Mouse (Mus musculus): ENCODE measurements at regions not wholly inside any gene's neighbourhood (a gene's known extent, or its start where the extent isn't known, plus 50 kb on each side); places are given as distances from the start of the nearest gene placed in this dataset.

DNA sequence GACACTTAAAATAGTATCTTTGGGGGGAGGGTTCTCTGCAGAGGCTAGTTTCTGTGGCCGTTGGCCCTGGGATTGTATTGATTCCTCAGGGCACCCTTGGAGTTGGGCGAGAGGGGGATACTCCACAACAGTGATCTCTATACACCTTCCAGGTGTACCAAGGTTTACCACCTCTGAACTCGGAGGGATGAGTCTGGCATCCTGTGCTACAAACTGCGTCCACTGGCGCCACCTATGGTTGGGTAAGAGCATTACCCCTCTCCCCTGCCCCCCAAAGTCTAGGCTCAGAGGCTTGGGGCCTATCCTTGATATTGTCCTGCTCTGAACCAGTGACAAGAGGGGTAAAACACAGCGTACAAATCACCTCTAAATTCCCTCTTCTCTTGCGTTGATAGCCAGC is 62.2 kb downstream of the Gm17728 start:
- no peak overlapping the region for H3K4me3 ChIP-seq
- no peak overlapping the region for H3K4me2 ChIP-seq
- no peak for ATAC-seq (ENCODE audit: insufficient number of reproducible peaks, insufficient read depth, low FRiP score, low TSS enrichment, low read depth)
- H3K27me3 ChIP-seq, result no peaks in the 10 kb centered on the region
- no peak overlapping the region for H3K27ac ChIP-seq
- 60% methylated on average over 7 of the region's 7 CpGs for WGBS
- H3K4me1 ChIP-seq, result no peaks in the 10 kb centered on the region
- H3K9ac ChIP-seq, result no peak overlapping the region
- H3K9me3 ChIP-seq, result no peaks in the 10 kb centered on the region
- no peaks in the 10 kb centered on the region for H3K36me3 ChIP-seq

GRCm38 (mm10) chr17:9484566-9484965 is 62.7 kb downstream of the Gm17728 start:
- 73% methylated on average over 12 of the region's 12 CpGs for WGBS
- ATAC-seq (ENCODE audit: insufficient number of reproducible peaks, insufficient read depth, low FRiP score, low TSS enrichment, low read depth), result no peak
- Histone ChIP-seq H3K36me3 (no peaks in the 10 kb centered on the region), H3K9ac (no peak overlapping the region), H3K4me2 (no peak overlapping the region), H3K27ac (no peak overlapping the region), H3K9me3 (no peaks in the 10 kb centered on the region), H3K4me3 (no peak overlapping the region), H3K27me3 (no peaks in the 10 kb centered on the region), H3K4me1 (no peaks in the 10 kb centered on the region)

- H3K27me3 ChIP-seq, result no peaks in the 10 kb centered on the region
- H3K4me2 ChIP-seq, result no peak overlapping the region
- no peaks in the 10 kb centered on the region for H3K4me1 ChIP-seq
- 84% methylated on average over 3 of the region's 3 CpGs for WGBS
- H3K4me3 ChIP-seq, result no peak overlapping the region
- H3K27ac ChIP-seq, result no peak overlapping the region
- no peaks in the 10 kb centered on the region for H3K36me3 ChIP-seq
- ATAC-seq (ENCODE audit: insufficient number of reproducible peaks, insufficient read depth, low FRiP score, low TSS enrichment, low read depth), result no peak
- no peaks in the 10 kb centered on the region for H3K9me3 ChIP-seq
- H3K9ac ChIP-seq, result no peak overlapping the region
Observed at GRCm38 (mm10) chr17:9529340-9529739, 107.5 kb downstream of the Gm17728 start.

DNA sequence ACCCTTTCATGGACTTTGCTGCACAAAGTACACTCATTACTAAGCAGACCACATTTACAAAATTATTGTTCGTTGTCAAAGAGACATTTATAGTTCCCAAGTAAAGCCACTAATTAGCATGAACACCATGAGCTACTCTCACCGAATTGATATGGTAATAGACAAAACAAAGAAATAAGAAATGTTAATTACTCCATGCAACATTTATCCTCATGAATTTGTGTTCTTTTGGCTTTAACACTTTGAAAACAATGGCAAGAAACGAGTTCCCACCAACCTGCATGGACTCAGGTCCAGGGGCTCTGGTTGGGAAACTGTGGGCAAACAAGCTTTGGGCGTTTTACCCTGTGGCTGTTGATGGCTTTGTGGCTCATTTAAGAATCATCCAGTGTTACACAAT is 114.2 kb downstream of the Gm17728 start:
- Histone ChIP-seq H3K4me3 (no peak overlapping the region), H3K36me3 (no peaks in the 10 kb centered on the region), H3K9ac (no peak overlapping the region), H3K4me1 (no peaks in the 10 kb centered on the region), H3K27me3 (no peaks in the 10 kb centered on the region), H3K27ac (no peak overlapping the region), H3K4me2 (no peak overlapping the region), H3K9me3 (no peaks in the 10 kb centered on the region)
- WGBS, result 70% methylated on average over 4 of the region's 4 CpGs
- no peak for ATAC-seq (ENCODE audit: insufficient number of reproducible peaks, insufficient read depth, low FRiP score, low TSS enrichment, low read depth)

DNA sequence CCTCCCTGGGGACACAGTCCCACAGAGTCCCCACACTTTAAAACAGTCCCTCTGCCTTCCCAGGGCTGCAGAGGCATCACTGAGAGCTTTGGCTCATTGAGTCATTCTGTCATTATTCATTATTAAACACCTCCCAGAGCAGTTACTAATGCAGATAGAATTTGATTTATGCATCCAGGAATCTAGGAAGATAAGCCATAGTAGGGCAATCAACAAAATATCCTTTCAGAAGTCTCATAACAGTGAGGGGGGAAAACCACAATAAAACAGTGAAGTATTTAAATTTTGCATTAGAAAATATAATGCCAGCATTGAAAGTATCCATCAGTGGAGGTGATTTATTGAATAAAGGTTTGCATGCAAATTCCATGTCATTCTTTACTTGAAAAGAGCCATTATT is 116.5 kb downstream of the Gm17728 start:
- Histone ChIP-seq H3K27ac (no peak overlapping the region), H3K9ac (no peak overlapping the region), H3K36me3 (no peaks in the 10 kb centered on the region), H3K4me3 (no peak overlapping the region), H3K9me3 (0 out of 2 replicates have a peak, but pooled peaks cover 3% of the 10 kb centered on the region), H3K27me3 (no peaks in the 10 kb centered on the region), H3K4me1 (no peaks in the 10 kb centered on the region), H3K4me2 (no peak overlapping the region)
- no peak for ATAC-seq (ENCODE audit: insufficient number of reproducible peaks, insufficient read depth, low FRiP score, low TSS enrichment, low read depth)

DNA sequence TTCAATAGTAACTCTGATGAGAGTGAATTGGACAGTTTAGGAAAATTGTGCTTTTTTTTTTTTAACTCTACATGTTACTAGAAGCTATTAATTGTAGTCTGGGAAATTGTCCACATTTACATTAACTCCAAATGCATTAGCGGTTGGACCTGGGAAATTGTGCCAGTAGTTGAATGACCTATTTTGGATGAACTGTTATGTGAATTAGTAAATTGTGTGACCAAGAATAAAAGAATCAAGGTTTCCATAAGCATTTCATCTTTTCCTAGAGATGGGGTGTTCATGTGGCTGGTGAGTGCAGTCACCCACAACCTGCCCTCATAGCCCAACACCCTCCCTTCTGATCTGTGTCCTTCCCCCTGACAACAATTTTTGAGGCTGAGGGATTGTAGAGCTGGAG is 118.3 kb downstream of the Gm17728 start:
- no peak overlapping the region for H3K27ac ChIP-seq
- ATAC-seq (ENCODE audit: insufficient number of reproducible peaks, insufficient read depth, low FRiP score, low TSS enrichment, low read depth), result no peak
- no peak overlapping the region for H3K4me3 ChIP-seq
- 96% methylated on average over 1 of the region's 1 CpGs for WGBS
- H3K4me1 ChIP-seq, result no peaks in the 10 kb centered on the region
- no peaks in the 10 kb centered on the region for H3K36me3 ChIP-seq
- no peak overlapping the region for H3K9ac ChIP-seq
- 0 out of 2 replicates have a peak, but pooled peaks cover 3% of the 10 kb centered on the region for H3K9me3 ChIP-seq
- no peak overlapping the region for H3K4me2 ChIP-seq
- no peaks in the 10 kb centered on the region for H3K27me3 ChIP-seq

DNA sequence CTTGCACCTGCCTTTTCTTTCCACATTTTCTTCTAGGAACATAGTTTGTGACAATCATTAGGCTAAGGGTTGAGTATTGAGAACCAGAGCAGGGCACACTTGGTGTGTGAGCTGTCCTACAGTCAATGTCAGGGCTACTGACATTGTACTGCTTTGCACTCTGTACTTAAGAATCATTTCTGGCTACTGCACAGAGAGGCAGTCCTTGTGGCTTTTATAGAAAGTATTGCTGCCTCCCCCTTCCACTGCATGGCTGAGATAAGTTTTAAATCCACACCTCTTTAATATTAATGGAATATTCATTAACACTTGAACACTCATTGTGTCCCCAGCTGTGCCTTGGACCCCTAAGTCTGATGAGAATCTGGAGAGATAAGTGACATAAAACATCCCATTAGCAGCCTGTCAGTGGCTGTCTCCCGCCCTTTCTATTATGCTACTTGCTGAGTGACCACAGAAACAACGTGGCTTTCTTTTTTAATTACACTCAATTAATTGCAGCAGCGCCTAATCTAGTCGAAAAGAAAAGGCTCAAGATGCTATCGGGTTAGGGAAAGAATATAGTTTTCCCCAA is 121.5 kb downstream of the Gm17728 start:
- Histone ChIP-seq H3K4me3 (no peak overlapping the region), H3K27ac (no peak overlapping the region), H3K9ac (no peak overlapping the region), H3K4me1 (no peaks in the 10 kb centered on the region), H3K36me3 (no peaks in the 10 kb centered on the region), H3K9me3 (0 out of 2 replicates have a peak, but pooled peaks cover 3% of the 10 kb centered on the region), H3K27me3 (no peaks in the 10 kb centered on the region), H3K4me2 (no peak overlapping the region)
- no peak for ATAC-seq (ENCODE audit: insufficient number of reproducible peaks, insufficient read depth, low FRiP score, low TSS enrichment, low read depth)
- 83% methylated on average over 5 of the region's 5 CpGs for WGBS

GRCm38 (mm10) chr17:9557544-9557943 is 112.0 kb downstream of the Pabpc6 start:
- Histone ChIP-seq H3K4me1 (no peaks in the 10 kb centered on the region), H3K27ac (no peak overlapping the region), H3K9me3 (no peaks in the 10 kb centered on the region), H3K9ac (no peak overlapping the region), H3K4me2 (no peak overlapping the region), H3K36me3 (no peaks in the 10 kb centered on the region), H3K27me3 (no peaks in the 10 kb centered on the region), H3K4me3 (no peak overlapping the region)
- ATAC-seq (ENCODE audit: insufficient number of reproducible peaks, insufficient read depth, low FRiP score, low TSS enrichment, low read depth), result no peak
- 75% methylated on average over 4 of the region's 4 CpGs for WGBS

DNA sequence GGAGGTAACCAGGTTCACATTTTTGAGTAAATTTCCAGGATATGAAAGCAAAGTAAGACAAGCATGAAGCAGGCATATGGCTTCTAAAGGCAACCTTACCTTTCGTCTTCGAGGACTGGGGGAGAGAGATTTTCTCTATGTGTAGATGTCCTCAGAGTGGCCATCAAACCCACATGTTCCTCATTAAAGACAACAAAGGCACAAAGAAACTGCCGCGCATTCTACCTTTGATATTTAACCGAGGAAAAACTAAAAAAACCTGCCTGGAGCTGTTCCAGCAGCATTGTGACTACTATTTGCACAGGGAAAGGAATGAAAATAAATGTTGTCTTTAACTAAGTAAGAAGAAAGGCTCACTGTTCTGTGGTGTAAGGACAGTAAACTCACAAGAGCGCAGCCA is 102.7 kb downstream of the Pabpc6 start:
- no peaks in the 10 kb centered on the region for H3K36me3 ChIP-seq
- no peak overlapping the region for H3K27ac ChIP-seq
- no peaks in the 10 kb centered on the region for H3K27me3 ChIP-seq
- H3K4me3 ChIP-seq, result no peak overlapping the region
- peak overlapping the region; percentile 24; the same call in 1 of the 2 replicates for H3K4me2 ChIP-seq
- H3K9me3 ChIP-seq, result no peaks in the 10 kb centered on the region
- peaks cover 6% of the 10 kb centered on the region; the same call in 1 of the 2 replicates for H3K4me1 ChIP-seq
- no peak overlapping the region for H3K9ac ChIP-seq
- WGBS, result 22% methylated on average over 6 of the region's 6 CpGs
- no peak for ATAC-seq (ENCODE audit: insufficient number of reproducible peaks, insufficient read depth, low FRiP score, low TSS enrichment, low read depth)

DNA sequence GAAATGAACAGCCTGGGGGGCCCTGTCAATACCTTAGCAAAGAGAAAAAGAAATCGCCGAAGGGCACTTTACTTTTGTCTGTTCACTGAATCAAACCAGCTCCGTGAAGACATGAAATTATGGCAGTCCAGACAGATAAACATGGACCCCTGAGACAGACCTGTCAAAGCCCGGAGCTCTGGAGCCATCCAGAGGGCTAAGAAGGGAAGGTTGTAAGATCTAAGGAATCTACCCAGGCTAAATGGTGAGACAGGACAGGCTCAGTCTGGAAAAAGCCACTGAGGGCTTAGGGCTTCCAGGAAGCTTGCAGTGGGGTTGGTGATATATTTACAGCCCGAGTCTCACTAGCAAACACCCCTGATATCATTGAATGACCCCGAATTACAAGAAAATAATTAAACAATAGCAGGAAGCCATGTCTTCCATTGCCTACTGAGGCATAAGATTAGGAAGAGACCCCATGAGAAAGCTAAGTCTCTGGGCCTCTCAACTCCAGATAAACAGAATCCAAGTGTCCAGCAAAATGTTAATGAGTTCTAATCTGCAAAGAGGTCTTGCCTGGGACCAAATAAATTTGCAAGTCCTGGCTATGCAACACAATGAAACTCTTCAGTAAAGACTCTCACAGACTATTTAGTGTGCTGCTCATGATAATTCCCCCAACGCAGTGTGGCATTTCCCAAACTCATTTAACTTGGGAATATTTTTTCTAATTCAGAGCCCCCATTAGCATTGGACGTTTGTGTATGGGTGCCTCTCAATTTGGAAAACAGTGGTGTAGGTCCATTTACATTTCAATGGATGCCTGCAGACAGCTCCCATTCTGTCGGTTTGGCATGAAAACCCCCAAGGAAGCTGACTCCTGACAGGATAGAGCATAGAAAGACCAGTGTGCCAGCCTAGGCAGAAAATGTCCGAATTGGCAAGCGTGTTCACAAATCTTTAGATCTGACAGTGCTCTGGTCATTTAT is 89.8 kb downstream of the Pabpc6 start:
- Histone ChIP-seq H3K27me3 (no peaks in the 10 kb centered on the region), H3K4me1 (no peaks in the 10 kb centered on the region), H3K4me2 (no peak overlapping the region), H3K36me3 (no peaks in the 10 kb centered on the region), H3K9ac (no peak overlapping the region), H3K4me3 (no peak overlapping the region), H3K27ac (no peak overlapping the region), H3K9me3 (no peaks in the 10 kb centered on the region)
- 41% methylated on average over 11 of the region's 11 CpGs for WGBS
- ATAC-seq (ENCODE audit: insufficient number of reproducible peaks, insufficient read depth, low FRiP score, low TSS enrichment, low read depth), result no peak

DNA sequence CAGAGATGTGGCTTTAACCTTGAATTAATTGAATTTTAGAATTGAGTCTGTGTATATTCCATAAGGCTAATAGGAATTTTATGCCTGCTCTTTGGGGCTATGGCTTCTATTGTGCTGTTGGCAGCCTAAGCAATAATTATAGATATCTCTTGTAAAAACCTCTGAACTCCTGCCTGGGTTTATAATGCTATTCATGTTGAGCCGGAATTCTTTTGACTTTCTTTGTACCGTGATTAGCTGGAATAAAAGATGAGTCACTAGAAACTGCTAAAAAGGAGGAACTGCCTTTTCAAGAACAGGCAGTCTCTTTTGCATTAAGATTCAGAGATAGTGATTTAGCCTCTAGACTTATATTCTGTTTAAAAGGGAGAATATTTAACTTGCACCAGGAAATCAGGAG is 71.4 kb downstream of the Pabpc6 start:
- Histone ChIP-seq H3K4me3 (no peak overlapping the region), H3K9me3 (no peaks in the 10 kb centered on the region), H3K4me1 (no peaks in the 10 kb centered on the region), H3K36me3 (no peaks in the 10 kb centered on the region), H3K9ac (no peak overlapping the region), H3K27me3 (no peaks in the 10 kb centered on the region), H3K27ac (no peak overlapping the region), H3K4me2 (no peak overlapping the region)
- WGBS, result 75% methylated on average over 2 of the region's 2 CpGs
- ATAC-seq (ENCODE audit: insufficient number of reproducible peaks, insufficient read depth, low FRiP score, low TSS enrichment, low read depth), result no peak

DNA sequence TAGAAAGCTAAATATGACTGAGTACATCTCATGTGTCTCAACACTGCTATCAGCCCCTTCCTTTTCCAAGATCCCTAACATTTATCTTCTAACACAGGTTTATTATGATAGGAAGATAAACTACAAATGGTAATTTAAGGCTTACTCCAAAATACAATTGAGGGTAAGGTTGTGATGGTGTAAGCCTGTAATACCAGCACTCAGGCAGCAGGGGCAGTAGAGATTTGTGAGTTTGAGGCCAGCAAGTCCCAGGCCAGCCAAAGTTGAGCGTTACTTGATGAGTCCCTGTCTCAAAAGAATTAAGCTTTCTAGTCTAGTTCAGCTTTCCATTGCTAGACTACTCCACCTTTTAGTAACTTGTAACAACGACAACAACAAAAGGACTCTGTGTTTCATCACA is 69.1 kb downstream of the Pabpc6 start:
- 72% methylated on average over 2 of the region's 2 CpGs for WGBS
- Histone ChIP-seq H3K36me3 (no peaks in the 10 kb centered on the region), H3K4me1 (no peaks in the 10 kb centered on the region), H3K27ac (no peak overlapping the region), H3K4me2 (no peak overlapping the region), H3K9me3 (no peaks in the 10 kb centered on the region), H3K9ac (no peak overlapping the region), H3K4me3 (no peak overlapping the region), H3K27me3 (no peaks in the 10 kb centered on the region)
- no peak for ATAC-seq (ENCODE audit: insufficient number of reproducible peaks, insufficient read depth, low FRiP score, low TSS enrichment, low read depth)

All from embryonic facial prominence, embryonic 13.5 days (tissue).